Mouse (Mus musculus) G1E (cell line): Measurements from ENCODE around the gene Haus2.

Experiments
- CTCF ChIP-seq: IDR thresholded peaks from 2 replicates; pipeline ENCODE4 v1.5.1; 2012; ENCODE audit warnings: low read depth, low read length, inconsistent platforms, mixed read lengths
- GATA1 ChIP-seq: IDR thresholded peaks from 2 replicates; pipeline ENCODE4 v1.6.1; 2012; ENCODE audit warnings: borderline replicate concordance, low read length, inconsistent platforms, mixed read lengths
- GATA2 ChIP-seq: IDR thresholded peaks from 2 replicates; pipeline ENCODE4 v1.6.1; 2012; ENCODE audit warnings: low read depth, low read length, inconsistent platforms, borderline replicate concordance
- POLR2AphosphoS5 ChIP-seq: IDR thresholded peaks from 2 replicates; pipeline ENCODE4 v1.6.1; 2012; ENCODE audit warnings: low read depth, low read length, inconsistent platforms; ENCODE audit not compliant: insufficient replicate concordance
- TAL1 ChIP-seq: conservative IDR thresholded peaks from 2 replicates; pipeline ENCODE4 v1.6.1; 2012; ENCODE audit warnings: low read depth, low read length, inconsistent platforms, mixed read lengths

GRCm38 (mm10) chr2:120575978-120576377 is 33.2 kb upstream of the Haus2 start:
- TF ChIP-seq CTCF: no peak
- no peak for TF ChIP-seq POLR2AphosphoS5
- peak; percentile 32; the same call in 1 of the 2 replicates for TF ChIP-seq TAL1
- TF ChIP-seq GATA1: no peak
- TF ChIP-seq GATA2: no peak
